Mouse (Mus musculus) kidney, postnatal 36 days (tissue): ENCODE results near the gene Olfr99.
"Not testable (repeated sequence)": the region's sequence is repeated elsewhere in the genome, so short reads cannot be mapped to it uniquely, and the experiment has no call there.

ENCODE experiments used
- DNase-seq, 2 experiments: peaks; one replicate each; pipeline ENCODE4 v3.0.0; 2021 to 2022; ENCODE audit warnings: mixed read lengths in 2 of 2

Gene Olfr99

DNA sequence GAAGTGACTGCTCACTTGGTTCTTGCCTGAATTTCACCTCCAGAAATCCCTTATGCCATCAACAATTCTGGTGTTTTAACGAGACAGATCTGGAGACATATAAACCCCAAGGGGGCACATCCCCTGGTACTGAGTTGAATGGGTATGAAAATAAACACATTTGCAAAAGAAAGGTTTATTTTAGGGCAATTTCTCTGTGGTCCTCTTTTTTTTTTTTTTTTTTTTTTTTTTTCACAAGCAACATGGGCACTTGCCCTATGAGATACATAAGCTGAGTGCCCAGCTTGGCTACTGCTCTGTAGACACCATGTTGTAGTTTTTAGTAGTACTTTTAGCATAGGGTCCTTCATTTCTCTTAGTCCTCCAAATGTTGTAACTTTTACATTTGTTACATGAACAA lies at the start of gene Olfr99:
TSS of gene Olfr99 (minus strand) at position 101 of the 400 bp plus-strand sequence.
- no peak for DNase-seq

DNA sequence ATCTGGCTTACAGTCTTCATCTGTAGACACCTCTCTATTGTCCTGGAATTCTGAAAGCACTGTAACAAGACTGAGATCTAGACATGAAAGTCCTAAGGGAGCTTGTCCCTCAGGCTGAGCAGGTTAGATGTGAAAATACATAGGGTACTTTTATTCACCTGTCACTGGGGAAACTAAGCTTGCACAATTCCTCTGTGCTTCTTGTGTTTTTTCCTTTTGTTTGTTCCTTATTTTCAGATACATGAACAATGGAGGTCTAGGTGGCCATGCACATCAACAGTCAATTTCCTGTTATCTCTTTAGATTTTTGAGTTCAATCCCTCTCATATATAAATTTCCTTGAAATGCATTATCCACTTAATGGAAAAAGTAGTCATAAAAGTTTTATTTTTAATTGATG lies 33.7 kb upstream of the Olfr99 start, which contains the start of gene Olfr102:
TSS of gene Olfr102 (minus strand) at position 101 of the 400 bp plus-strand sequence.
- no peak for DNase-seq

GRCm38 (mm10) chr17:37310146-37310699 lies 27.0 kb upstream of the Olfr99 start:
- no peak for DNase-seq

DNA sequence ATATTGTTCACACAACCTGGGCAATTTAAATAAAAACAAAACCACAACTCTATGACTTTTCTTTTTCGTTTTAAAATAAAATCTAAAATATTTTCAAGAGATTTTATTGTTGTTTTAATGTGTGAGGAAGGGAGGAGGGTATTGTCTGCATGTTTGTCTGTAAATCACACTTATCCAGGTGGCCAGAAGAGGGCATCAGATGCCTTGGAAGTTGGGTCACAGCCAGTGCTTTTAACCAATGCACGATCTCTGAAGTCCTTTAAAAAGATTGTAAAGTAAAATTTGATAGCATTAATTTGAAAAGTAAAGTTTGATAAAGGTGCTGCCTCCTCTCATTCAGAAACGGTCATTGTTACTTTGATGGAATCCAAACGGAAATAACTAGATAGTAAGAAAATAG lies 25.2 kb upstream of the Olfr99 start:
- DNase-seq: peak in 1 of 2 experiments; percentile 24

GRCm38 (mm10) chr17:37304213-37304612 lies 21.0 kb upstream of the Olfr99 start, which contains the start of gene Olfr101:
Gene Olfr101, minus strand, starts transcription at chr17:37304313.
- no peak for DNase-seq

GRCm38 (mm10) chr17:37280331-37280730 lies 2.9 kb downstream of the Olfr99 start:
- DNase-seq: peak in 1 of 2 experiments; percentile 11

DNA sequence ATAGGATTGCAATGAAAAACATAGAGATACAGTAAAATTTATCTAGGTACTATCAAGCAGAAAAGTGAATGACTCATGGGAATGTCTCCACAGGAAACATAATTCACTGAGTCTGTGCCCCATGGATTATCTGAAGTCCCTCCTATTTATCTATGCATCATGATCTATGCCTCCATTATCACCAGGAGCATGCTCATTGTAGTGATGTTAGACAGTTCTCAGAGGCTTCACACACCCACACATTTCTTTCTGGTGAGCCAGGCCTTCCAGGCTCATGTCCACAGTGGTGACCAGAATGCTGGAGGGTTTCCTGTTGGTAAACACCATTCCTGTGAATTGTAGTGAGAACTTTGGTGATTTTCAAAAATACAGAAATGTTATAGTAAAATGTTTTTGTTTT lies 6.7 kb downstream of the Olfr99 start:
- no peak for DNase-seq

- no peak for DNase-seq
Measured at GRCm38 (mm10) chr17:37275626-37276248, 7.5 kb downstream of the Olfr99 start.

DNA sequence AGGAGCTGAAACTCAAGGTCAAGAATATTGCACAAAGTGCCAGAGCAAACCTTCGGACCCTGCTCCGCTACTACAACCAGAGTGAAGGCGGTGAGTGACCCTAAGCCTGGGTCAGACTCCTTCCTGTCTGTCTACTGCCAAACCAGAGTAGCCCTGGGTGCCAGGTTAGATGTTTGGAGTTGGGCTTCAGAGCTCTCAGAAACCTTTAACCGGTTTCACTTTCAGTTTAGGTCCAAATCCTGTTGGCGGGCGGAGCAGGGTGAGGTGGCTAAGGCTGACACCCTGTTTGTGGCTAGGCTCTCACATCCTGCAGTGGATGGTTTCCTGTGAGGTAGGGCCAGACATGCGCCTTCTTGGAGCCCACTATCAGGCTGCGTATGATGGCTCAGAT lies 12.6 kb downstream of the Olfr99 start:
- peak; percentile 65 to 69 for DNase-seq

- peak; percentile 91 to 93 for DNase-seq
Measured at GRCm38 (mm10) chr17:37270058-37270701, 13.1 kb downstream of the Olfr99 start, which contains the start of gene H2-M3. Gene H2-M3, plus strand, starts transcription at chr17:37270220.

- DNase-seq: no peak
Measured at GRCm38 (mm10) chr17:37263626-37264025, 19.6 kb downstream of the Olfr99 start, which contains the start of gene Olfr98. Gene Olfr98, minus strand, starts transcription at chr17:37263749.

DNA sequence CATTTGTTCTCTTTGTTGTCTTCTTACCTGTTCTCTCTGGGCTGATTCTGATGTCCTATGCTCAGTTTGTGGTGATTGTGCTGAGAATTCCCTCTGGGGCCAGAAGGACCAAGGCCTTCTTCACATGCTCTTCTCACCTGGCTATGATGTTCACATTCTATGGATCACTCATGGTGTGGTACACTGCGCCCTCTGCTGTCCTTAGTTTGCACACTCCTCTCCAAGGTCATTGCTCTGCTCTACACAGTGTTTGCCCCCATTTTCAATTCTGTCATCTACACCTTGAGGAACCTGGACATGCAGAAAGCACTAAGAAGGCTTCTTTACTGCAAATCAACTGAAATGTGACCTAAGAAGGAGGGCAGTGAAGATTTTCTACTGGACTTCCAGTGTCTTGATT lies 32.7 kb downstream of the Olfr99 start:
- DNase-seq: peak in 1 of 2 experiments; percentile 52

- DNase-seq: no peak
Measured at GRCm38 (mm10) chr17:37249460-37249859, 33.8 kb downstream of the Olfr99 start.

GRCm38 (mm10) chr17:37246715-37247114 lies 36.5 kb downstream of the Olfr99 start:
- peak; percentile 23 to 44 for DNase-seq

DNA sequence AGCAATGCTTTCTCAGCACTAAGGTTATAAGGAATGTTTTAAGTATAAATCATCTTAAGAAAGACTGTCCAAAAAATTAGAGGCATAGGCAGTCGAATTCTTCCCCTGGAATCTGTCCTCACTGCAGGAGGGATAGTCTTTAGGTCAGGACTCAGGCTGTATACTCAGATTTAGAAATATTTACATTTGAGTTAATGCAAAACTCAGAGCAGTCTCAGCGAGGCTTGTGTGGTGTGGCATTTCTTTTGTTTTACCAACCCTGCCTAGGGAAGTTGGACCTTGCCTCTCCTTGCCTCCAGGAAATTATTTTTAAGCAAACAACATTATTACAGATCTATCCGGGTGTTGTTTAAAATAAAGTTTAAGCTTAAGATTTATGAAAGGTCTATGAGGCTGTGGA lies 41.1 kb downstream of the Olfr99 start:
- no peak for DNase-seq

DNA sequence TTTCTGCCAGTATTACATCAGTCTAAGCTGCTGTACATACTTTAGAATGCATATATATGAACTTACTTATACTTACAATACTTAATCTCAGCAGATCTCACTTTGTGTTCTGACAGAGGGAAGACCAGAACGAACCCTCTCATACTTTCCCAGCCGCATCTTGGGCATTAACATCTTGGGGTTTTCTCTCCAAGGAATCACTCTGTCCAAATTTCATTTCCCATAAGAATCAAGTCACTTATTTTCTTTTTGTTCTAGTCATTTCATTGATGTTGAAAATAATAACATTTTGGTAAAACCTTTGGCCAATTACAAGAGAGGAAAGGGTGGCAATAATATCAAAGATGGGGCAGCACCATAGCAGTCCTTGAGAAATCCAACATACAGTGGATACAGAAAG lies 46.0 kb downstream of the Olfr99 start, which contains the start of gene Olfr97:
TSS of gene Olfr97 (minus strand) at position 101 of the 400 bp plus-strand sequence.
- not testable (repeated sequence) for DNase-seq
